Mouse (Mus musculus) forebrain, embryonic 14.5 days (tissue): ENCODE data around the gene Col4a2. TPM values are rescaled to one million over a fixed set of nuclear protein-coding genes. Genes with fewer than 3 reads are reported as not detected.

Experiments used
- ATAC-seq: fragments of 200-750 bp; cut with Nextera tagmentation; 2 replicates; pipeline ENCODE4 v1.8.0; 2017; ENCODE audit warnings: mild to moderate bottlenecking, moderate library complexity
- DNase-seq: peaks from one replicate; pipeline ENCODE4 v3.0.0-alpha.2; 2015; ENCODE audit warnings: low spot score
- H3K27ac ChIP-seq: fragments of 300-500 bp; sonication (generic); 2 replicates; pipeline ENCODE4 v1.5.1; 2014; ENCODE audit warnings: low read depth, mild to moderate bottlenecking, control low read depth, low read length, moderate library complexity
- H3K27me3 ChIP-seq: fragments of 300-500 bp; sonication (generic); replicated peaks from 2 replicates; pipeline ENCODE4 v1.6.1; 2014; ENCODE audit warnings: low read length, control low read depth, mixed read lengths; ENCODE audit not compliant: control insufficient read depth, insufficient read depth
- H3K36me3 ChIP-seq: fragments of 300-500 bp; sonication (generic); 2 replicates; pipeline ENCODE4 v1.6.1; 2014; ENCODE audit warnings: low read length, control low read depth; ENCODE audit not compliant: control insufficient read depth, insufficient read depth
- H3K4me1 ChIP-seq: fragments of 300-500 bp; sonication (generic); 2 replicates; pipeline ENCODE4 v1.6.1; 2014; ENCODE audit warnings: antibody characterized with exemption, low read length, control low read depth; ENCODE audit not compliant: control insufficient read depth, insufficient read depth
- H3K4me2 ChIP-seq: fragments of 300-500 bp; sonication (generic); 2 replicates; pipeline ENCODE4 v1.6.1; 2014; ENCODE audit warnings: mild to moderate bottlenecking, control low read depth, low read length
- H3K4me3 ChIP-seq: fragments of 300-500 bp; sonication (generic); 2 replicates; pipeline ENCODE4 v1.5.1; 2014; ENCODE audit warnings: low read depth, low read length, control low read depth
- H3K9ac ChIP-seq: fragments of 300-500 bp; sonication (generic); 2 replicates; pipeline ENCODE4 v1.6.1; 2014; ENCODE audit warnings: mild to moderate bottlenecking, low read length, control low read depth, moderate library complexity
- H3K9me3 ChIP-seq: fragments of 300-500 bp; sonication (generic); replicated peaks from 2 replicates; pipeline ENCODE4 v1.6.1; 2016; ENCODE audit warnings: low read length, control low read depth, mixed read lengths; ENCODE audit not compliant: control insufficient read depth
- WGBS: fragments of 180-500 bp; shearing (Covaris S2); extraction: QIAGEN DNeasy Blood & Tissue Kit; methylation state at CpG from one replicate; pipeline ENCODE4 v1.1.7; 2014; 5-methylcytosine and 5-hydroxymethylcytosine counted together
- polyA plus RNA-seq: library from polyadenylated mRNA; unstranded; fragments of >200 nt; fragmentation: Nextera tagmentation; extraction: Ambion mirVana; gene quantifications from 2 replicates; pipeline ENCODE4 v1.2.1, GENCODE M21; 2014

Gene Col4a2
- polyA plus RNA-seq, 1 experiment from 2014 or later = 19.1 TPM

GRCm38 (mm10) chr8:11314613-11315012 is 2.0 kb downstream of the Col4a2 start:
- H3K4me3 ChIP-seq = no peak overlapping the region
- no peaks in the 10 kb centered on the region for H3K9me3 ChIP-seq
- H3K36me3 ChIP-seq = no peaks in the 10 kb centered on the region
- H3K27me3 ChIP-seq = peaks cover 34% of the 10 kb centered on the region
- WGBS = 79% methylated on average over 8 of the region's 8 CpGs
- H3K27ac ChIP-seq = no peak overlapping the region
- H3K4me2 ChIP-seq = peak overlapping the region; percentile 2; the same call in 1 of the 2 replicates
- DNase-seq (no peak), ATAC-seq (no peak)
- H3K9ac ChIP-seq = no peak overlapping the region
- H3K4me1 ChIP-seq = peaks cover 6% of the 10 kb centered on the region

DNA sequence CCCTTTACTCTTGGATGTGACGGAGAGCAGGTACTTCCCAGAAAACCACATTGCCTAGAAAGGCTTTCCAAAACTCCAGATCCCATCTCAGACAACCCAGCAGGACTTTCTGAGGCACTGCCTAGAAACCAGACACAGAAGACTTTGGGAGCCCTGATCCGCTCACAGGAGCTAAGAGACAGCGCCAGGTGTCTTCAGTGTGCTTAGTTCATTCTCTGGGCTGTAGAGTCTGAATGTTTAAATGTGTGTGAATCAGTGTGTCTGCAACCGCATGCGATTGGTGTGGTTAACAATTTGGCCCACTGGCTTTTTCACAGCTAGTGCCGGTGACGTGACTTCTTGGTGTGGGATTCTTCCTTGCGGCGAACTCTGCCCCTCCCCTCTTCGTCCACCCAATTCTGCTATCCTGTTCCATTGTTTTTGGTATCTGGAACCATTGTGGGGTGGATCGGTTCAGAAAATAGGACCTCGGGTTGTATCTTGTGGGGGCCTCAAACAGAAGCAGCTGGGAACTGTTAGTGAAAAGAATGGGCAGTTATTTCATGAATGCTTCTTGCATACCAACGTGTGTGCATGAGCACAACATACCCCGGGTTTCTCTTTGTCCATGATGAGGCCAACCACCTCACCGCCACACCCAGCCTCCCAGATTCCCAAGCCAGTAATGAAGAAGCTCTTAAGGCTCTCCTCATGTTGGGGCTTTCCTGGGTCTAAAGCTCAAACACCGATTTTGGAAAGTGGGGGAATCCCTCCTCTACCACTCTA is 2.8 kb downstream of the Col4a2 start:
- no peaks in the 10 kb centered on the region for H3K36me3 ChIP-seq
- DNase-seq = no peak
- no peak for ATAC-seq
- H3K4me1 ChIP-seq = peaks cover 6% of the 10 kb centered on the region
- no peak overlapping the region for H3K4me3 ChIP-seq
- 77% methylated on average over 16 of the region's 16 CpGs for WGBS
- H3K27me3 ChIP-seq = peaks cover 34% of the 10 kb centered on the region
- no peaks in the 10 kb centered on the region for H3K9me3 ChIP-seq
- no peak overlapping the region for H3K27ac ChIP-seq
- H3K9ac ChIP-seq = no peak overlapping the region
- no peak overlapping the region for H3K4me2 ChIP-seq

- H3K4me2 ChIP-seq = no peak overlapping the region
- H3K36me3 ChIP-seq = no peaks in the 10 kb centered on the region
- 80% methylated on average over 6 of the region's 6 CpGs for WGBS
- DNase-seq = no peak
- peaks cover 6% of the 10 kb centered on the region for H3K4me1 ChIP-seq
- no peak for ATAC-seq
- peaks cover 34% of the 10 kb centered on the region for H3K27me3 ChIP-seq
- H3K27ac ChIP-seq = no peak overlapping the region
- H3K9me3 ChIP-seq = no peaks in the 10 kb centered on the region
- no peak overlapping the region for H3K9ac ChIP-seq
- no peak overlapping the region for H3K4me3 ChIP-seq
Observed at GRCm38 (mm10) chr8:11316118-11316517, 3.5 kb downstream of the Col4a2 start.

GRCm38 (mm10) chr8:11319405-11319804 is 6.8 kb downstream of the Col4a2 start:
- H3K4me3 ChIP-seq = no peak overlapping the region
- peaks cover 9% of the 10 kb centered on the region for H3K27me3 ChIP-seq
- ATAC-seq (no peak), DNase-seq (no peak)
- no peaks in the 10 kb centered on the region for H3K36me3 ChIP-seq
- H3K4me2 ChIP-seq = no peak overlapping the region
- H3K9me3 ChIP-seq = no peaks in the 10 kb centered on the region
- H3K9ac ChIP-seq = no peak overlapping the region
- H3K27ac ChIP-seq = no peak overlapping the region
- H3K4me1 ChIP-seq = no peaks in the 10 kb centered on the region
- WGBS = 90% methylated on average over 11 of the region's 11 CpGs

GRCm38 (mm10) chr8:11321841-11322240 is 9.2 kb downstream of the Col4a2 start:
- Histone ChIP-seq H3K9me3 (no peaks in the 10 kb centered on the region), H3K27me3 (no peaks in the 10 kb centered on the region), H3K4me2 (no peak overlapping the region), H3K9ac (no peak overlapping the region), H3K4me1 (no peaks in the 10 kb centered on the region), H3K4me3 (no peak overlapping the region), H3K27ac (no peak overlapping the region), H3K36me3 (no peaks in the 10 kb centered on the region)
- DNase-seq = no peak
- ATAC-seq = no peak
- WGBS = 91% methylated on average over 7 of the region's 7 CpGs

DNA sequence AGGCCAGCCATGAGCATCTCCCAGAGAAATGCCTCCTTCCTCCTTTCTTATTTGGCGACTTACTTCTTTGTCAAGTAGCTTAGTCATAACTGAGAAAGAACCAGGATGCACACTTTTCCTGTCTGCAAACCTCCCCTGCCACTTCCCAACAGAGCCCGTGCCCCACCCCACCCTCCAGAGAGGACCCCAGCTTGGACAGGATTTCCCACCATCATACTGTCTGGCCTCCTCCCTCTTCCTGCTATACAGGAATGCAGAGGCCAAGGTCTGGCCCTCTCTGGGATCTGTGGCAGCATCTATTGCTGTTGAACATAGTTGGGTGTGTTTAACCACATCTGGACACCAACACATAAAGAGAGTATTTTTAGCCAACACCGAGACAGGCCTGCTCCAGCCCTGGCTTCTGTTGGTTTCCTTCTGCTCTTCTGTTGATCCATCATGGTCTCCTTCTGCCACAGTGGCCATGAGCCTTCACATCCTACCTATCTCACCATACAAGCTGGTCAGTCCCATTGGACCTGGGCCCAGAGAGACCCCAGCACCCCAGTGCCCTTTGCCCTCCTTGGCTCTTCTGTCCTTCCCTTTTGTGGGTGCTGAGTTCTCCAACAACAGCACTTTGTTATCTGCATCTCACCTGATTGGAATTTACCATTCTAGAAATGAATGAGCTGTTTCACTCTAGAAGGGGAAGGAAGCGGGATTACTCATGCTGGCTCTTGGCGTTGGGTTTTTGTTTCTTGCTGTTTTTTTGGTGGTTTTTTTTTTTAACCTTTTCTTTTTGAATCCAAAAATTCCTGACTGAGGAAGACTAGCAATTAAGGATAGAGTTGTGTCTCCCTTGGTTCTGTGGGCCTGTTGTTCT is 10.3 kb downstream of the Col4a2 start:
- ATAC-seq (no peak), DNase-seq (no peak)
- Histone ChIP-seq H3K4me2 (no peak overlapping the region), H3K27me3 (no peaks in the 10 kb centered on the region), H3K9ac (no peak overlapping the region), H3K27ac (no peak overlapping the region), H3K4me3 (no peak overlapping the region), H3K9me3 (no peaks in the 10 kb centered on the region), H3K4me1 (no peaks in the 10 kb centered on the region), H3K36me3 (no peaks in the 10 kb centered on the region)
- 91% methylated on average over 5 of the region's 5 CpGs for WGBS

DNA sequence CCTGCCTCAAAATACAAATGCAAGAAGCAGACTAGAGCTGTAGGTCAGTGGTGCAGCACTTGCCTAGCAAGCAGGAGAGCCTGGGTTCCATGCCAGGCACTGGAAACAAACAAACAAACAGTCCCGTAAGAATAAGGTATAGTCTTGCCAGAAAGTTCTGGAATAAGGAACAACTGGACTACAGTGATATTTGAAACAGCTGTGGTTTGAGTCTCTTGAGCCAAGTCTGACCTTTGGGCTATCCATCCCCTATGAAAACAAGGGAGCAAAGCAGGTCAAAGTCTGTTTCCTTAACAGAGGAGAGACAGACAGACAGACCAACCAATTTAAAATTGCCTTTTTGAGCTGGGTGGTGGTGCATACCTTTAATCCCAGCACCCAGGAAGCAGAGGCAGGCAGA is 11.1 kb downstream of the Col4a2 start:
- 92% methylated on average over 1 of the region's 1 CpGs for WGBS
- Histone ChIP-seq H3K4me3 (no peak overlapping the region), H3K9ac (no peak overlapping the region), H3K4me1 (no peaks in the 10 kb centered on the region), H3K27me3 (no peaks in the 10 kb centered on the region), H3K27ac (no peak overlapping the region), H3K36me3 (no peaks in the 10 kb centered on the region), H3K9me3 (no peaks in the 10 kb centered on the region), H3K4me2 (no peak overlapping the region)
- ATAC-seq (no peak), DNase-seq (no peak)

GRCm38 (mm10) chr8:11324801-11325395 is 12.3 kb downstream of the Col4a2 start:
- Histone ChIP-seq H3K9ac (no peak overlapping the region), H3K9me3 (no peaks in the 10 kb centered on the region), H3K36me3 (no peaks in the 10 kb centered on the region), H3K4me3 (no peak overlapping the region), H3K27ac (no peak overlapping the region), H3K4me2 (no peak overlapping the region), H3K4me1 (no peaks in the 10 kb centered on the region), H3K27me3 (no peaks in the 10 kb centered on the region)
- ATAC-seq = no peak
- WGBS = 85% methylated on average over 6 of the region's 6 CpGs
- no peak for DNase-seq
